11 mouse cellular contexts compared by ENCODE assay signal in the genomic region with DNA sequence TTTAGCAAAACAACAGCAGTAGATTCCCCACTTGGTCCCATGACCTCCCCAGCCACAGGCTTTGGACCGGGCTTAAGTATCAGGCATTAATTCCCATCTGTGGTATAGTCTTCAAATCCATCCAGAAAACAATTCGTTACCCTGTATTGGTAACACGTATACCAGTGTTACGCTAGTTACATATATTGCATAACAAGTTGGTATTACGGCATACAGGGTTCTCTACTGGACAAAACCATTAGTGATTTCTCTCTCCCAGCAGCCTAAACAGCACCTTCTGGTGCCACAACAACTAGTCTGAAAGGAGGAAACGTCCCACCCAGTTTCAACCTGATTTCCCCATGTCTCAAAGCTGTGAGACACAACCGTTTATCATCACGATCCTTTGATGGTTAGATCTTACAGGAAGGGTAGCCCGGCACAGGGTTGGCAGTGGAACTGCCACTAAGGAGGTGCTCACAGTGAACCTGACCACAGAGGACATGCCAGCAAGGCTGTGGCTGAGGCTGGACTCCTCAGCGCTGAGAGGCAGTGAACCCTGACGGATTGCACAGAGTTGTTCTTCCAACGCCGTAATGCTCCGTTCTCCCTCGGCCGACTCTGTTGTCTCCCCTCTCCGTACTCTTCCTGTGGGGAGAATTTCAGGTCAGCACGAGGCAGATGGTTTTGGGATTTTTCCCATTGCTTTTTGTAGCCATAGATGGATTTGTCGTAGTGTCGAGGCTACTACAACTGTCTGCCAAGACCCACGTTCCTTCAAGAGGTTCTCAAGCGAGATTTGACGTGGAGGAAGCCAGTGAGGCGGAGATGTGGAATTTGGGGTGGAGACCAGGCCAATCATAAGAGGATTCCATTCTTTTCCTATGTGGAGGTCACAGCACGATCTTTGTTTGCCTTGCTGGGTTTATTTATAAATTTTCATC. TPM values are rescaled to one million over a fixed set of nuclear protein-coding genes. Genes with fewer than 3 reads are reported as not detected.
DNase-seq lines count a peak whose midpoint lies in the region; ATAC-seq and TF ChIP-seq lines count a peak whose summit lies in the region.
"Had no signal": no experiment of that assay in that cellular context is flagged by ENCODE, and none has a peak within 500 bp of the region (broad histone marks: within the 10 kb centered on the region; RNA-seq: fewer than 3 reads in every experiment).

No protein-coding gene starts in this region.

- H3K4me3 ChIP-seq in testis, adult 2 months (ENCODE audit: control insufficient read depth, low read depth, low read length) = 0 out of 2 replicates have a peak overlapping the region, but pooled peaks have one; percentile 7
- no peak overlapping the region for H3K4me3 ChIP-seq in lung, postnatal 0 days (ENCODE audit: low read depth, low read length)
- H3K4me3 ChIP-seq: embryonic facial prominence, embryonic 13.5 days; liver, embryonic 15.5 days had no signal

- no peak overlapping the region for H3K4me2 ChIP-seq in lung, postnatal 0 days (replicated peaks; ENCODE audit: low read depth, low read length)
- H3K4me2 ChIP-seq: embryonic facial prominence, embryonic 13.5 days; liver, embryonic 15.5 days had no signal

- no peak overlapping the region for H3K27ac ChIP-seq in testis, adult 2 months (ENCODE audit: control insufficient read depth, insufficient read depth, low read depth, low read length)
- no peak overlapping the region for H3K27ac ChIP-seq in lung, postnatal 0 days (ENCODE audit: low read length)
- H3K27ac ChIP-seq: embryonic facial prominence, embryonic 13.5 days; liver, embryonic 15.5 days had no signal

- ATAC-seq in lung, postnatal 0 days = peak; percentile 43; the same call in 1 of the 2 replicates
- ATAC-seq: hindbrain, embryonic 16.5 days had no signal

- no peak for TF ChIP-seq EP300 in lung, postnatal 0 days (IDR thresholded peaks at IDR 0.05)

- no peak for TF ChIP-seq CTCF in testis, adult 2 months (IDR thresholded peaks at IDR 0.05; ENCODE audit: control insufficient read depth, insufficient read depth, insufficient replicate concordance, low read depth, low read length)
- TF ChIP-seq CTCF in lung, postnatal 0 days (IDR thresholded peaks at IDR 0.05) = no peak

- WGBS in lung, postnatal 0 days = 55% methylated on average over 25 of the region's 25 CpGs

- no peaks in the 10 kb centered on the region for H3K27me3 ChIP-seq in testis, adult 2 months (ENCODE audit: control insufficient read depth, insufficient read depth, low read length)
- no peaks in the 10 kb centered on the region for H3K27me3 ChIP-seq in lung, postnatal 0 days (replicated peaks; ENCODE audit: insufficient read depth, low read length)
- H3K27me3 ChIP-seq: embryonic facial prominence, embryonic 13.5 days; liver, embryonic 15.5 days had no signal

- H3K9me3 ChIP-seq in lung, postnatal 0 days (ENCODE audit: low read length) = no peaks in the 10 kb centered on the region
- H3K9me3 ChIP-seq: embryonic facial prominence, embryonic 13.5 days; liver, embryonic 15.5 days had no signal

- no peak for TF ChIP-seq POLR2A in testis, adult 2 months (IDR thresholded peaks at IDR 0.05; ENCODE audit: control insufficient read depth, low read depth, low read length)

- peaks cover 9% of the 10 kb centered on the region for H3K4me1 ChIP-seq in testis, adult 2 months (ENCODE audit: control insufficient read depth, insufficient read depth, low read length)
- H3K4me1 ChIP-seq in lung, postnatal 0 days (ENCODE audit: insufficient read depth, low read depth, low read length) = no peaks in the 10 kb centered on the region; the same call in 1 of the 2 replicates
- H3K4me1 ChIP-seq: embryonic facial prominence, embryonic 13.5 days had no signal

- no peak overlapping the region for H3K9ac ChIP-seq in lung, postnatal 0 days (replicated peaks; ENCODE audit: low read depth)
- H3K9ac ChIP-seq: embryonic facial prominence, embryonic 13.5 days; liver, embryonic 15.5 days had no signal

- no peaks in the 10 kb centered on the region for H3K36me3 ChIP-seq in testis, adult 2 months (ENCODE audit: control insufficient read depth, insufficient read depth, low read length)
- H3K36me3 ChIP-seq in lung, postnatal 0 days (ENCODE audit: insufficient read depth, low read length) = no peaks in the 10 kb centered on the region
- H3K36me3 ChIP-seq: embryonic facial prominence, embryonic 13.5 days; liver, embryonic 15.5 days had no signal

- DNase-seq in testis, postnatal 14 days (ENCODE audit: low spot score) = no peak
- peak; percentile 71 to 75 for DNase-seq in kidney, adult 8-10 months
- peak; percentile 37 for DNase-seq in lung, postnatal 0 days (ENCODE audit: low spot score)
- DNase-seq in thymus, postnatal 4 days = peak; percentile 43
- DNase-seq in right cerebral cortex, postnatal 36 days (ENCODE audit: low spot score in 2 of 2) = no peak
- DNase-seq in embryo, embryonic 9.5 days (ENCODE audit: extremely low spot score) = no peak
- DNase-seq in cerebellum, postnatal 10 days = no peak

RNA-seq across cellular contexts. Expression of gene Mtif3, which starts 10.5 kb away (rescaled TPM):
- 10.3 and 11.2 TPM in 2 replicates for polyA plus RNA-seq in testis, adult 2 months (2012; rRNA removed)
- 18.5 and 19.2 TPM in 2 replicates for polyA plus RNA-seq in lung, postnatal 0 days (2015; fragmentation: Nextera tagmentation; extraction: Ambion mirVana)

RNA-seq across cellular contexts. Expression of gene Gtf3a, which starts 25.7 kb away (rescaled TPM):
- 9.5 and 12.1 TPM in 2 replicates for polyA plus RNA-seq in testis, adult 2 months (2012; rRNA removed)
- 60.3 and 63.8 TPM in 2 replicates for polyA plus RNA-seq in lung, postnatal 0 days (2015; fragmentation: Nextera tagmentation; extraction: Ambion mirVana)

Comparison
In these comparisons a context has a peak if more than half of its experiments do, and no peak if none do; other contexts are left out.
1. DNase-seq: peak in kidney, adult 8-10 months (2 of 2), lung, postnatal 0 days (single experiment) and thymus, postnatal 4 days (single experiment); none in testis, postnatal 14 days (single experiment), right cerebral cortex, postnatal 36 days (0 of 2), embryo, embryonic 9.5 days (single experiment) and cerebellum, postnatal 10 days (0 of 2).